Mouse (Mus musculus) spleen, adult 2 months (tissue): Measurements from ENCODE around the gene Ndufs5.

ENCODE experiments used
- CTCF ChIP-seq: fragments of 200-500 bp; IDR thresholded peaks from 2 replicates; pipeline ENCODE4 v1.5.1; 2011; ENCODE audit warnings: mild to moderate bottlenecking, inconsistent platforms; ENCODE audit not compliant: insufficient read depth, insufficient read length, insufficient replicate concordance; ENCODE audit errors: extremely low read depth
- POLR2A ChIP-seq: fragments of 200-500 bp; IDR thresholded peaks from 2 replicates; pipeline ENCODE4 v1.6.1; 2011; ENCODE audit warnings: low read depth, low read length, inconsistent platforms

- no peak for TF ChIP-seq POLR2A
- TF ChIP-seq CTCF, result no peak
Measured at GRCm38 (mm10) chr4:123749484-123750130, 31.6 kb upstream of the Ndufs5 start.
